Mouse (Mus musculus) hindbrain, embryonic 10.5 days (tissue): ENCODE results near the gene Gpr6. TPM values are rescaled to one million over a fixed set of nuclear protein-coding genes. Genes with fewer than 3 reads are reported as not detected.

ENCODE experiments used
- DNase-seq: peaks from one replicate; pipeline ENCODE4 v3.0.0-alpha.2; 2017; ENCODE audit warnings: low spot score
- H3K27ac ChIP-seq: fragments of 300-500 bp; sonication (generic); 2 replicates; pipeline ENCODE4 v1.5.1; 2016; ENCODE audit warnings: mild to moderate bottlenecking, moderate library complexity
- H3K27me3 ChIP-seq: fragments of 300-500 bp; sonication (generic); 2 replicates; pipeline ENCODE4 v1.6.1; 2016; ENCODE audit warnings: mild to moderate bottlenecking; ENCODE audit not compliant: poor library complexity, insufficient read depth, severe bottlenecking
- H3K36me3 ChIP-seq: fragments of 300-500 bp; sonication (generic); 2 replicates; pipeline ENCODE4 v1.6.1; 2016; ENCODE audit warnings: mild to moderate bottlenecking, moderate library complexity
- H3K4me1 ChIP-seq: fragments of 300-500 bp; sonication (generic); replicated peaks from 2 replicates; pipeline ENCODE4 v1.6.1; 2016; ENCODE audit warnings: mild to moderate bottlenecking
- H3K4me3 ChIP-seq: fragments of 300-500 bp; sonication (generic); 2 replicates; pipeline ENCODE4 v1.5.1; 2016; ENCODE audit warnings: mild to moderate bottlenecking, moderate library complexity
- H3K9me3 ChIP-seq: fragments of 300-500 bp; sonication (generic); 2 replicates; pipeline ENCODE4 v1.6.1; 2016; ENCODE audit warnings: mild to moderate bottlenecking, moderate library complexity
- WGBS: fragments of 180-500 bp; shearing (Covaris S2); methylation state at CpG from one replicate; pipeline ENCODE4 v1.1.7; 2016; 5-methylcytosine and 5-hydroxymethylcytosine counted together
- polyA plus RNA-seq: library from polyadenylated mRNA; unstranded; fragments of >200 nt; fragmentation: Nextera tagmentation; extraction: Ambion mirVana; gene quantifications from 2 replicates; pipeline ENCODE4 v1.2.1, GENCODE M21; 2016

The Gpr6 gene
- polyA plus RNA-seq, 1 experiment from 2014 or later = not detected

- no peaks in the 10 kb centered on the region for H3K27me3 ChIP-seq
- no peak for DNase-seq
- 76% methylated on average over 8 of the region's 8 CpGs for WGBS
- no peak overlapping the region for H3K27ac ChIP-seq
- no peaks in the 10 kb centered on the region for H3K9me3 ChIP-seq
- no peak overlapping the region for H3K4me3 ChIP-seq
- H3K36me3 ChIP-seq = no peaks in the 10 kb centered on the region
- no peaks in the 10 kb centered on the region for H3K4me1 ChIP-seq
Measured at GRCm38 (mm10) chr10:41037722-41038121, 34.4 kb downstream of the Gpr6 start.

- DNase-seq = no peak
- no peak overlapping the region for H3K4me3 ChIP-seq
- no peaks in the 10 kb centered on the region for H3K27me3 ChIP-seq
- no peak overlapping the region for H3K27ac ChIP-seq
- H3K9me3 ChIP-seq = no peaks in the 10 kb centered on the region
- H3K4me1 ChIP-seq = no peaks in the 10 kb centered on the region
- H3K36me3 ChIP-seq = no peaks in the 10 kb centered on the region
- 80% methylated on average over 7 of the region's 7 CpGs for WGBS
Measured at GRCm38 (mm10) chr10:41032811-41033210, 39.3 kb downstream of the Gpr6 start.

GRCm38 (mm10) chr10:41024860-41025259 lies 47.2 kb downstream of the Gpr6 start:
- no peaks in the 10 kb centered on the region for H3K36me3 ChIP-seq
- peaks cover 18% of the 10 kb centered on the region for H3K4me1 ChIP-seq
- no peak for DNase-seq
- WGBS = 47% methylated on average over 1 of the region's 1 CpGs
- 0 out of 2 replicates have a peak, but pooled peaks cover 4% of the 10 kb centered on the region for H3K9me3 ChIP-seq
- no peaks in the 10 kb centered on the region for H3K27me3 ChIP-seq
- H3K4me3 ChIP-seq = no peak overlapping the region
- no peak overlapping the region for H3K27ac ChIP-seq

- Histone ChIP-seq H3K27me3 (no peaks in the 10 kb centered on the region), H3K4me1 (peaks cover 18% of the 10 kb centered on the region), H3K4me3 (no peak overlapping the region), H3K27ac (no peak overlapping the region), H3K36me3 (no peaks in the 10 kb centered on the region), H3K9me3 (0 out of 2 replicates have a peak, but pooled peaks cover 4% of the 10 kb centered on the region)
- no peak for DNase-seq
- WGBS = 43% methylated on average over 1 of the region's 1 CpGs
Measured at GRCm38 (mm10) chr10:41024406-41024805, 47.7 kb downstream of the Gpr6 start.

GRCm38 (mm10) chr10:41022226-41022625 lies 49.9 kb downstream of the Gpr6 start:
- no peak for DNase-seq
- H3K4me1 ChIP-seq = peaks cover 18% of the 10 kb centered on the region
- 0 out of 2 replicates have a peak, but pooled peaks cover 4% of the 10 kb centered on the region for H3K9me3 ChIP-seq
- no peak overlapping the region for H3K4me3 ChIP-seq
- H3K27ac ChIP-seq = no peak overlapping the region
- no peaks in the 10 kb centered on the region for H3K36me3 ChIP-seq
- H3K27me3 ChIP-seq = no peaks in the 10 kb centered on the region
- WGBS = 95% methylated on average over 4 of the region's 4 CpGs

Other genes with a start within 250 kb of the Gpr6 start
- gene Cdc40, start 189.0 kb downstream of the Gpr6 start, polyA plus RNA-seq = 28.0 and 34.8 TPM in 2 replicates
- 51.6 and 60.5 TPM in 2 replicates for gene Wasf1, start 188.8 kb downstream of the Gpr6 start, polyA plus RNA-seq
- 18.8 and 19.6 TPM in 2 replicates for gene Fig4, start 231.0 kb upstream of the Gpr6 start, polyA plus RNA-seq
- gene Ak9, start 231.7 kb upstream of the Gpr6 start, polyA plus RNA-seq = 0.16 and 0.34 TPM in 2 replicates